Mouse (Mus musculus) ES-E14 (cell line): ENCODE data around the gene Gfpt1.

ENCODE experiments used
- HCFC1 ChIP-seq: IDR thresholded peaks from 2 replicates; pipeline ENCODE4 v1.6.1; 2012; ENCODE audit warnings: low read length, inconsistent platforms, borderline replicate concordance; ENCODE audit not compliant: insufficient read depth
- MAFK ChIP-seq: IDR thresholded peaks from 2 replicates; pipeline ENCODE4 v1.6.1; 2014; ENCODE audit warnings: mild to moderate bottlenecking, low read depth, low read length, inconsistent platforms; ENCODE audit not compliant: insufficient read depth
- ZC3H11A ChIP-seq: IDR thresholded peaks from 2 replicates; pipeline ENCODE4 v1.6.1; 2012; ENCODE audit warnings: low read depth, mild to moderate bottlenecking, inconsistent platforms, low read length, borderline replicate concordance
- ZNF384 ChIP-seq: IDR thresholded peaks from 2 replicates; pipeline ENCODE4 v1.6.1; 2012; ENCODE audit warnings: low read depth, low read length, inconsistent platforms

- TF ChIP-seq MAFK (no peak), ZC3H11A (peak; percentile 32; the same call in 1 of the 2 replicates), HCFC1 (no peak), ZNF384 (no peak)
Measured at GRCm38 (mm10) chr6:87101281-87101954, 58.8 kb downstream of the Gfpt1 start.
